Mouse (Mus musculus) C2C12 (cell line): ENCODE results near the gene Krt19.

Experiments used
- CEBPB ChIP-seq: IDR thresholded peaks from one replicate; pipeline ENCODE4 v1.6.1; 2011; ENCODE audit warnings: low read depth, mild to moderate bottlenecking, control low read depth, moderate library complexity
- CTCF ChIP-seq: IDR thresholded peaks from one replicate; pipeline ENCODE4 v1.5.1; 2011; ENCODE audit not compliant: control insufficient read depth, insufficient read depth, insufficient read length
- MAX ChIP-seq: IDR thresholded peaks from one replicate; pipeline ENCODE4 v1.6.1; 2011; ENCODE audit warnings: mild to moderate bottlenecking, control low read depth
- MYOG ChIP-seq: IDR thresholded peaks from one replicate; pipeline ENCODE4 v1.6.1; 2011; ENCODE audit not compliant: control insufficient read depth, insufficient read length; ENCODE audit errors: extremely low read depth
- USF1 ChIP-seq: IDR thresholded peaks from one replicate; pipeline ENCODE4 v1.6.1; 2011; ENCODE audit warnings: low read depth, mild to moderate bottlenecking, control low read depth, moderate library complexity

DNA sequence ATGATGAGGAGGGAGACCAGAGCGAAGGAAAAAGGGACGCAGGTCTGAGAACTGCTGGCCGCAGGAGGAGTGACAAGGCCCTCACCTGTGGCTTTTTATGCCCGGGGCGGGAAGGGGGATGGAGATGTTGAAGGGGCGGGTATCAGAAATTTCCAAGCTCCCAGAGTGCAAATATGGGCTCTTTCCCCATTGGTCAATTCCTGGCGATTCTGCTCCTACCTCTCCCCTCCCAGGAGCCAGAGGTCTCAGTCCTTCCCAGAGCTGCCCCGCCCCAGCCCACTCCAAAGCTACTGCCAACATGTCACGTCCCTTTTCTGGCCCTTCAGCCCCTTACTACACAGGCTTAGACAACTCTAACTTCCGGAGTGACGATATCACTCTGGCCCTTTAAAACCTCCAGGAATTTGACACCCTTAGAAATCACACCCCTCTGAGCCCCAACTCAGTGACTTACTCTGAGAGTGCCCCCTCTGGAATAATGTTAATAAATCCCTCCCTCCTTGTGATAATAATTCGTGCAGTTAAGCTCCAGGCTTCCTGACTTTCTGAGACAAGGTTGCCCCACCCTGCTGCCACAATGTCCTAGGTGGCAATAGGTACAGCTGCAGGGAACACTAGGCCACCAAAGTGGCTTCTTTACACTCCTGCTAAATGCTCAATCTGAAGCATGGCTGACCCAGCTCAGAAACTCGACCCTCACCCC, 2.5 kb downstream of the Krt19 start:
- TF ChIP-seq CTCF = no peak
- TF ChIP-seq CEBPB = no peak
- no peak for TF ChIP-seq USF1
- TF ChIP-seq MAX = no peak
- no peak for TF ChIP-seq MYOG
